Mouse (Mus musculus) right cerebral cortex, postnatal 4 days (tissue): ENCODE measurements around the gene Mnat1.
"Not testable (repeated sequence)": the region's sequence is repeated elsewhere in the genome, so short reads cannot be mapped to it uniquely, and the experiment has no call there.

Experiments used
- DNase-seq: peaks from one replicate; pipeline ENCODE4 v3.0.0-alpha.2; 2022

The Mnat1 gene

GRCm38 (mm10) chr12:73123093-73124041, at the start of gene Mnat1:
Gene Mnat1, plus strand, starts transcription at chr12:73123717.
- peak; percentile 76 for DNase-seq

DNA sequence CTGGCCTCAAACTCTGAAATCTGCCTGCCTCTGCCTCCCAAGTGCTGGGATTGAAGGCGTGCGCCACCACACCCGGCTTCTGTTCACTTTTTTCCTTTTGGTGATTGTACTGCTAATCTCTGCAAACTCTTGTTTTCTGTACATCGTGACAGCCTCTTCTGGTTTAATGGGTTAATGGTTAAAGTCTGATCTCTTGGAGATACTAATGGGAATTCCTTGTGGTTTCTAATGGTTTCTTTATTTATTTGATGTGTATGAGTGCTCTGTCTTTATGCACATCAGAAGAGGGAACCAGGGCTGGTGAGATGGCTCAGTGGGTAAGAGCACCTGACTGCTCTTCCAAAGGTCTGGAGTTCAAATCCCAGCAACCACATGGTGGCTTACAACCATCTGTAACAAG, 41.7 kb upstream of the Mnat1 start:
- DNase-seq: not testable (repeated sequence)

DNA sequence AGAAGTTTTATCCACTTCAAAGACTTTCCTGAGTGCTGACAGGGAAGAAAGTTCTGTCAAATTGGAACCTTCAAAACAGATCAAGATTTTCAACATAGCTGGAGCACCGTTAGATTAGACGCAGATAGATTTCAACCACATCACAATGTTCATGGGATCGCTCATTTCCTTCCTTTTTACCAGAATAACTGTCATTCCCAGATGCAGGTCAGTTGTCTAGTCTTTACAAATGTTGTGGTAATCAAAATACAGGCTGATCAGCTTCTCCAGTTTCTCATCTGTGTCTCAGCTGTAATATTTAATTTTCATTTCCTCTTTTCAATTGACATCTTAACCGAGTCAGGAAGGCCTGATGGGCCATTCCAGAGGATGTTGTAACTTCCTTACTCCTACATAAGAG, 39.7 kb upstream of the Mnat1 start:
- no peak for DNase-seq

- DNase-seq: no peak
Observed at GRCm38 (mm10) chr12:73085739-73086630, 37.5 kb upstream of the Mnat1 start.

DNA sequence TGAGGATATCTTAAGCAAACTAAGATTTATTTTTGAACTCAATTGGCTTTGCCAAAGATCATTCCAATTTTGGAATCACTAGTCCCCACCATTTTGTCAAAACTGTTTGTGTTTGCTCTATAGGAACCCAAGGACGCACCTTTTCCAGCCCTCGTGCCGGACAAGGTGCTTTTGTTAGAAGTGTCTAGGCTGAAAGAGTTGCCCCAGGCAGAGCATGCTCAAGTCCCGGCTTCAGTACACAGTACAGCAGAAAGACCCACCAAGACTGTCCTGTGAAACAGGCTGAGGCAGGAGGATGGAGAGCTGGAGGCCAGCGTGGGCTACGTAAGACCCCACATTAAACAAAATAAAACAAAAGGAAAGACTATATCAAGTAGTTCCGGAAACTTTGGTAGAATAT, 36.4 kb upstream of the Mnat1 start:
- DNase-seq: no peak

DNA sequence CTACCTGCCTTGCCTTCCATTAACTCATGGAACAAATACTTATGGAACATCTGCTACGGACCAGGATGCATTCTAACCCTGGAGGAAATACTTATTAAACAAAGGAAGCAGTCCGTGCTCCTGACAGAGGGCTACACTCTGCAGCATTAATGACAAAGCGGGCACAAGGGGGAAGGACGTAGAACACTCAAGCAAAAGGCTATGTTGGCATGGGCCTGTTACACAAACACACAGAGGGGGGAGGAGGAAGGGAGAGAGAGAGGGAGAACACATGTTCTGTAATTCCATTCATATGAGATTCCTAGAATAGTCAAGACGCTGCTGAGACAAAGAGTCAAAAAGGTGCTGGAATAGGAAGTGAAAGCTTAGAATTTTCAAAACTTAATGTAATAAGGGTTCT, 35.0 kb upstream of the Mnat1 start:
- no peak for DNase-seq

DNA sequence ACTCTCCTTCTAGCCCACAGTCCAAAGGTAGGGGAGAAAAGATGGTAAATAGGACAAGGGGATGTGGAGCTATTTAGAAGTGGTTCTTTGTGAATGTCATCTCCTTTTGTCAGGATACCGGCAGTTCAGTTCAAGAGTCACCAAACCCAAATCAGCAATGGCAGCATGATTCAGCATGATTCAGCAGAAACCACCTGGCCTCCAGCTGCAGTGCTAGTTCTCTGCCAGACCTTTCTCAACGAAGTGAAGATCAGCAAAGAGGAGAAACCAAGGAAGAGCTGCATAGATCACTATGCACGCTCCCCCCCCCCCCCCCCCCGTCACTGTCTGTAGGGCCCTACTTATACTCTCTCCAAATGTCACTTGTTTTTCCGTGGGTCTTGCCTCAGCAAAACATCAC, 34.6 kb upstream of the Mnat1 start:
- DNase-seq: no peak

DNA sequence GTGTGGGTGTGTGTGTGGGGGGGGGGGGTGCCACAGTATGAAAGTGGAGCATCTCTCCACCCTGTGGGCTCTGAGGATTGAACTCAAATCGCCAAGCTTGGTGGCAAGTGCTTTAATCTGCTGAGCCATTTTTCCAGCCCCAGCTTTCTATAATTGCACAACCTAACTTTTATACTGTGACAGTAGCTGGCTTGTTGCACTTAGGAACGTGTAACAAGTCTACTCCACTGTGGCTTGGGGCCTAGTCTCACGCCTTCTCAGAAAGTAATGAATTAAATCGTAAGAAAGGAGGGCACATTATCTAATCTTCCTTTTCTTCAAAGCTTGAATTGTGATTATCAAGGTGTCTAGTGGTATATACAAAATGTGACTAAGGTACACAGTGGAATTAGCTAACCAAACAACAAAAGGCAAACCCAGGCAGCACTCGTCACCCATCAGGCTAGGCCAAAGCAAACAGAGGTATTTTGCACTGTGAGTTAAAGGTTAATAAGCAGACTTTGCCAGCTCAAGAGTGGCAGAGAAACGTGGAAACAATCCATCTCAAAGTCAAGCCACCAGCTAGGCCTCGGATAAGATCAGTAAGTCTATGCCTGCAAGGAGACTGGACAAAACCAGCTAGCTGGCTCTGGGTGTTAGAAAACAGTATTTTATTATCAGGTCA, 32.7 kb upstream of the Mnat1 start:
- DNase-seq: no peak

GRCm38 (mm10) chr12:73094189-73094588, 29.3 kb upstream of the Mnat1 start:
- no peak for DNase-seq

DNA sequence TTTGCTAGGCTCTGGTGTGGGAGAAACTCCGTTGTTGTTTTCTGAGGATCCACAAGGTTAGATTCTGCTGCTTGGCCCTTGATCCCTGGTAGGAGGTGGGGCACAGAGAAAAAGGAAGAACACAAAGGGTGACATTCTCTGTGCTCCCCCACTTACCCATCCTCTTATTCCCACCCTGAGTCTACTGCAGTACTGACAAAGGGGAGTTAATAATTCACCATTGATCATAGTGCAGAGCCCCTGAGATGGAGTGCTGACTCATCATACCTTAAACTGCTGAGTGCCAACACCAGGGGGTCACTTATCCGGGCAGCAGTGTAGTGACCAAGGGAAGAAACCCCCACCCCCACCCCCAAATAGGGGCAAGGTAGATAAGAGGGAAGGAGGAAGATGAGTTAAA, 28.9 kb upstream of the Mnat1 start:
- no peak for DNase-seq

GRCm38 (mm10) chr12:73096177-73096576, 27.3 kb upstream of the Mnat1 start:
- not testable (repeated sequence) for DNase-seq

- no peak for DNase-seq
Observed at GRCm38 (mm10) chr12:73098593-73098992, 24.9 kb upstream of the Mnat1 start.

DNA sequence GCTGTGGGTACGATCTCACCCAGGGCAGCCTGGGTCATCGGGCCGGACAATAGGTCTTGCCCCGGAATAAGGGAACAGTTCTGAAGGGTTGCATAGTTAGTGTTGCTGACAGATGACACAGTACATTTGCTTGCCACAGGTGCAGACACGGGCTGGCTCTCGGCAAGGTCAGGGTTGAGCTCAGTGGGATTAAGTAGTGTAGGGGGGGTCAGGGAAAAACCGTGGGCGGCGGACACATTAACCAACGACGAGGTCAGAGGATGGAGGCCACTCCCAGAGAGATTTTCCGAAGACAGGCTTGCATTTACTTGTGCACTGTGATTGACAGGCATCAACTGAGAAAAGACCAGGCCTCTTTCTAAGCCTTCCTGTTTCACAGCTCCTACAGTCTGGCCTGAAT, 19.8 kb upstream of the Mnat1 start:
- no peak for DNase-seq

DNA sequence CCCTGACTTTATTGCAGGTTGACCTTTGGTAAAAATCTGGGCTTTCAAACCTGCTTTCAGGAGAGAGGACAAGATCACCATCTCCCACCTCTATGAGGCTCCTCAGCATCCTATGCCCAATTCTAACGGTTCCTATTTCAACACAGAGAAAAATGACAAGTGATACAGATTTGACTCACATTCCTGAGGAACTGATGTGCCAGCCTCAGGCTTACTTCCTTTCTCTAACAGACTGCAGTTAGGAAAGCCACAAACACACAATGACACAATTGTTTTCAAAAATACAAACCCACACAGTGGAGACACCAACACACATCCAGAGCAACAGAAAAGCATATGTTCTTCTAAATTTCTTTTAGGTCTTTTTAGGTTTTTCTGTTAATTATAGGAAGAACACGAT, 15.7 kb upstream of the Mnat1 start:
- DNase-seq: no peak

GRCm38 (mm10) chr12:73110431-73111111, 12.9 kb upstream of the Mnat1 start:
- no peak for DNase-seq

DNA sequence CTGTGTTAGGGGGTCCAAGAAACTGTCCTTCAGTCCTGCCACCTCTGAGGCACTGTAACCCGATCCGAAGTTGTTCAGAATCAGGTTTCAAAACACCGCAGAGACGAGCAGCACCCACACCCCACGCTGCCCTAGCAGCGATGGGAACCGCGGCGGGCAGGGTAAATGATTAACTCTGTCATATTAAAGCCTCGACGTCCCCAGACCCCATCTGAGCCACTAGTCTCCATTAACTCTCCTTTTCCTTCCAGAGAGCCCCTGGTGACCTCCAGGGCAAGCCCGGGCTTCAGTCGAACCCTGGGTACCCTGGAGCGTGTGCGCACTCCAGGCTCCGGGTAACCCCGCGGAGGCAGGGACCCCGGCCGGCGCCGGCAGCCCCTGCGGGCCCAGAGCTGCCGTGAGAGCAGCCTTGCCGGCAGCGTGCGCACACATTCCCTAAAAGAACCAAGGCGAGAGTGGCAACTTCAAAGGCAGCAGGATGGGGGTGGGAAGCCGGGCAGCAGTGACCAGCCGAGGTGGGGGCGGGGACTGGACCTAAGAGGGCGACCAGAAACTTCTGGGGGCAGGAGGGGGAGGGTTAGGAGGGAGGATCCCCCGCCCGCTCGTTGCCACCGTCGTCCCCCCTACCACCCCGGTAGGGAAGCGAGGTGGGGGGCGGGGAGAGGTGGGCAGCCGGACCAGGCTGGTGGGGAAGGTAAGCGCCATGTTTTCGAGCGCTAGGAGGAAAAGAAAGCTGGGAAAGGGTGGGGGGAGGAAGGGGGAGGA, 11.8 kb upstream of the Mnat1 start:
- DNase-seq: peak; percentile 22

- DNase-seq: peak; percentile 20
Observed at GRCm38 (mm10) chr12:73112326-73113087, 11.0 kb upstream of the Mnat1 start.

GRCm38 (mm10) chr12:73113196-73113595, 10.3 kb upstream of the Mnat1 start, which contains the start of gene Six4:
Gene Six4, minus strand, starts transcription at chr12:73113456.
- peak; percentile 32 for DNase-seq

DNA sequence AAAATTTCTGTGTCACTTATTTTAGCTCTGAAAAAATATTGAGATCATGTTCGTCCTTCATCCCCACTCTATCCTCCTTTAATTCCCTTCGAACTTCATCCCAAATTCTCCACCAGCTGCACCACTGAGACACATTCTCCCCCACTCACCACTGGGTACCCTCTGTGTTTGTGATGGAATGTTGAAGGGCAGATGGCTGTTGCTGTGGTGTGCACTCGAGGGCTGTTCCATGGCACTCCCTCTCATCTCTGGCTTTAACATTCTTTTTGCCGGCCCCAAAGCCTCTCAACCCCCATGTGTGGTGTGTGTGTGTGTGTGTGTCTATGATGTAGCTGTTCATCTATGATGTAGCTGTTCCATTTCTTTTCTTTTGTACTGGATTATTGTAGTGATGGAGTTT, 1.7 kb downstream of the Mnat1 start:
- DNase-seq: no peak

DNA sequence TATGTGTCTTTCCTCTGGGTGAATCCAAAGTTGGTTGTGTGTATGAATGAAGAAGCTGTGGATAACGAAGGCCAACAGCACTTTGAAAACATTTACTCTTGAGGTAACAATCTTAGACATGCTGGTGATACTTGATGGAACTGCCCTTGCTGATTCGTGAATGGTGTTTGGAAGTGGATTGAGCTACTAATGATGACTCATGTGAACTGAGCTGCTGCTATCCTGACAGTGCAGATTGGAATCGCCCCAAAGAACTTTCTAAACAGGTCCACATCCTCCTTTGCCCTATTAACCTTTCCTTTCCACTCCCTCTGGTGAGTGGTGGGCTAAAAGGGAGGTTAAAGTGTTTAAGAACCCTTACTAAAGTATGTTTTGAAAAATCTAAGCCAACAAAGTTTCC, 17.2 kb downstream of the Mnat1 start:
- DNase-seq: no peak

DNA sequence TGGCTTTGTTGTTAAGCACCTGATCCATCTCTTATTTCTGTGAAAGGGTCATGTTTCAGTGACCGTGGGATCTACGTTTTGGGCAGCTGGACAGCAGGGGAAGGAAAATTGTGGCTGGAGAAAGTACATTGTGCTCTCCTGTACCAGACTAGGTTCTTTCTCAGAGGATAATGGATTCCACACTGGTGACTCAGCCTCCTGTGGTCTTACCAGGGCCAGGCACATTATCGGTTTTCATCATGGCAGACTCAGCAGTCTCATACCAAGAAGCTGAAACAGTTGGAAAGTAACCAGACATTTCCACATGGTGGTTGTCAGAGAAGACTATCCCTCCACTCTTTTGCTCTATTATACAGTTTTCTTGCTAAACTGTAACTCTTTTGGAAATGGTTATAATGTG, 23.7 kb downstream of the Mnat1 start:
- DNase-seq: no peak
